Mouse (Mus musculus): Measurements from ENCODE around the gene Clock.

Clock gene

GRCm38 (mm10) chr5:76179791-76180190 lies 124.8 kb downstream of the Clock start:
- ATAC-seq (ENCODE audit: low TSS enrichment), result no peak

- ATAC-seq (ENCODE audit: low TSS enrichment), result no peak
These were observed 125.4 kb downstream of the Clock start for GRCm38 (mm10) chr5:76179171-76179570.

GRCm38 (mm10) chr5:76177664-76178063 lies 126.9 kb downstream of the Clock start:
- ATAC-seq (ENCODE audit: low TSS enrichment), result no peak

- no peak for ATAC-seq (ENCODE audit: low TSS enrichment)
These were observed 127.8 kb downstream of the Clock start for GRCm38 (mm10) chr5:76176841-76177240.

- ATAC-seq (ENCODE audit: low TSS enrichment), result no peak
These were observed 128.2 kb downstream of the Clock start for GRCm38 (mm10) chr5:76176411-76176810.

GRCm38 (mm10) chr5:76175051-76175450 lies 129.5 kb downstream of the Clock start:
- ATAC-seq (ENCODE audit: low TSS enrichment), result no peak

GRCm38 (mm10) chr5:76171039-76171438 lies 133.6 kb downstream of the Clock start:
- ATAC-seq (ENCODE audit: low TSS enrichment), result no peak

- ATAC-seq (ENCODE audit: low TSS enrichment), result no peak
These were observed 134.1 kb downstream of the Clock start for GRCm38 (mm10) chr5:76170522-76170921.

- no peak for ATAC-seq (ENCODE audit: low TSS enrichment)
These were observed 139.8 kb downstream of the Clock start for GRCm38 (mm10) chr5:76164827-76165226.

- no peak for ATAC-seq (ENCODE audit: low TSS enrichment)
These were observed 140.7 kb downstream of the Clock start for GRCm38 (mm10) chr5:76163828-76164390.

GRCm38 (mm10) chr5:76162926-76163325 lies 141.7 kb downstream of the Clock start:
- no peak for ATAC-seq (ENCODE audit: low TSS enrichment)

GRCm38 (mm10) chr5:76161491-76161890 lies 143.1 kb downstream of the Clock start:
- ATAC-seq (ENCODE audit: low TSS enrichment), result no peak

- ATAC-seq (ENCODE audit: low TSS enrichment), result no peak
These were observed 144.5 kb downstream of the Clock start for GRCm38 (mm10) chr5:76160086-76160485.
